Mouse (Mus musculus): ENCODE results near the gene Ifit2.

The Ifit2 gene

DNA sequence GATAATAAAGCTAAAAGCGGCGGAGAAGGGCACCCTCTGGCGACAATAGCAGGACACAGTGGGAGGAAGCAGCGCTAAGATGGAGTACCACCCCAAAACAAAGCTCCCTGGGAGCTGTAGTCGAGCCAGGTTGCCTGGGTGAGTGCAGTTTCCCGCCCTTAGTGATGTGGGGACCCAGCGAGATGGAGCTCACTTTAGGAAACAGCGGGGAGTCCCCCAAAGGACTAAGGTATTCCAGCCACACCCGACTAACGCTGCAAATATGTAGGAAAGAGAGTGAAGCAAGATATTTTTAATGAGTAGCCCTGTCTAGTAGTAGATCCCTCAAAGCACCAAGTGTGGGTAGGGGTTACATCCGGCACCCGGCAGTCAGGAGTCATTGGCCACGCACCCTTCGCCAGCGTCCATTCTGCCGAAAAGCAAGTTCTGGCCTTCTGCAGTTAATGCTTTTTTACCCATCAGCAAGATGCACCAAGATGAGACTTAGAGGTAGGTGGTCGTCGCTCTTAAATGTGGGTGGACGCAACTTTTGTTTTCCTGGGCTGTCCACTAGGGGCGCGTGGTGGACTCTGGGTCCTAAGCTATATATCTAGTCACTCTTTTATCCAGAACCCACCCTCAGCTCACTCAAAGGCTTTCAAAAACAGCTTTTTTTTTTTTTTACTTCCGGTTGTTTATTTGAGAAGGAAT is at the start of gene Ifit2:
TSS of gene Ifit2 (plus strand) at position 161 of the 690 bp plus-strand sequence.
- DNase-seq = peak; percentile 87

DNA sequence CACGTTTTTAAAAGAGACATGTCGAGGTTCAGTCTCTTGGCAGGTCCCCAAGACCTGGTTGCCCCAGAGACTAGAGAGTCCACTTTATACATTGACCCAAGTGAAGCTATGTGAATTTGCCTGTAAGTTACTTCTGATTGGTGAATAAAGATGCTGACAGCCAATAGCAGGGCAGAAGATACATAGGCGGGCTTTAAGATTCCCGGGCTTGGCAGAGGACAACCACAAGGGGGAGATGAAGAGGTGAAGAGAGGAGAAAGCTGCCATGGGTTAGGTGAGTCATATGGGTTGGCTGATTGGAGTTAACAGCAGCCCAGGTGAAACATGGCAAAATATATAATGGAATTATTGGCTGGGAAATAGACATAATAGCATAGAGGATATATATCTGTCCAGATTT is 49.7 kb upstream of the Ifit2 start:
- peak; percentile 62 for DNase-seq

DNA sequence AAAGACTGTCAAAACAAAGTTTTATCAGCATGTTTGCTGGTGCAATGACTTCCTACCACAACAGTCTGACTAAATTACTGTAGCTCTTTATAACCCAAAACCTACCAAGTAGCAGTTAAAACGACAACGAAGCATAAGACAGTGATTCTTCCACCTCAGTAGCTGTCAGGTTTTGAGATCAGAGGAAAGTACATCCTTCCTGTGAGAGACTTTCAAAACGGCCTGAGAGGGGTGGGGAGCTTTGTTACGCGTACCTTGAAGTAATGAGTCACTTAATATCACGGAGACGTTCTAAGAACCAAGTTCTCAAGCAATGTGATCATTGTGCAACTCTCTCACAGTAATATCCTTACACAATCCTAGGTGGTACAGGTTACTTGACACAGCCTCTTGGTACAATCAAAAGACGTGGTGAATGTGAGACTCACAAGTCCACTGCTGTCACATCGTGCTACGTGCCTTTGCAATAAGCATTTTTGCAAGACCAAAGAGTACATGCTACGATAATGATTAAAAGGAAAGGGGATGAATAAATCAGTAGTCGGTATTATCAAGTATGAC is 45.3 kb upstream of the Ifit2 start:
- DNase-seq = no peak

DNA sequence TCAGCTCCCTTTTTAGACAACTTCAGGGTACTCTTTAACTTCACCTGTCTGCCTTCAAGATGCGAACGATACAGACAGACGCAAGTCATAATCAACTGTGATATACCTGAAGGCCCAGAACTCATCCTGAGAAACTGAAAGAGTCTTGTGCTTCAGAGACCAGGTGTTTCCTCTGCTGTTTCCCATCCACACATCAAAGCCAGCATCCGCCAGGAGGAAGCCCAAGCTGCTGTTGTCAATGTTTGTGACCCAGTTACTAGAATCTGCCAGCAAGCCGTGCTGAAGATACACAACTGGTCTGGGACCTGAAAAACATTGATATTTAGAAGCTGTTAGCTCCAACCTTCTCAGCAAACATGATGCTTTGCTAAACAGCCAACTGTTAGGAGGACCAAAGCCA is 39.8 kb upstream of the Ifit2 start:
- no peak for DNase-seq

DNA sequence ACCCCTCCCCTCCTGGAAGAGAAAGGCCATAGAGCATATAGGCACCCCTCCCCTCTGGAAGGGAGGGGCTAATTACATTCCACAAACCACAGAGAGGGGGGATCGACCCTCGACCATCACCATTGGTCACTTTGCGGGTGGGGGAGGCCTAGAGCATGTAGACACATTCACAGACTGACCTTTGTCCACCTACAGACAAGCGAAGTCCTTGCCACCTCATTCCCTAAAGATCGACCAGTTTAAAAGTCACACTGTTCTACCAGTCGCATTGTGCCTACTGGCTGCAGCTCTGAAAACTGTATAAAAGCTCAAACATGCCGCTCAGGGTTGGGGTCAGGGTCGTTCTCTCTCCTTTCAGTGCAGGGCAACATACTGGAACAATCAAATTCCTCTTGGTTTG is 39.0 kb upstream of the Ifit2 start:
- peak; percentile 8 for DNase-seq

DNA sequence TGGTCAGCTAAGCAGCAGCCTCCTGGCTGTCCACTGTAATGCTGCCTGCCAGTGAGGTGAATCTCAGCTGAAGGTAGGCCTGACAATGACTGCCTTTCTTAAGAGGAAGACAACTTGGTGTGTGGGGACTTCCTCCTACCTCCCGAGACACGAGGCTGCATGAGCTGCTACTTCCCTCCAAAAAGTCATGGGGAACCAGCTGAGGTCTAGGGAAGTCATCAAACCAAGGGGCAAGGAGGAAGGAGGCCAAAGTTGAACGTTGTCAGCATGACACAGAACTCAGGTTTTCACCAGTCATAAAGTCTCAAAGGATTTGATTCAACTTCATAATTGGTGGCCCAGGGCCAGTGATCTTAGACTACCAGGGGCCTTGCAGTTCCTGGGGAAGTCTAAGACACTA is 34.8 kb upstream of the Ifit2 start:
- no peak for DNase-seq

DNA sequence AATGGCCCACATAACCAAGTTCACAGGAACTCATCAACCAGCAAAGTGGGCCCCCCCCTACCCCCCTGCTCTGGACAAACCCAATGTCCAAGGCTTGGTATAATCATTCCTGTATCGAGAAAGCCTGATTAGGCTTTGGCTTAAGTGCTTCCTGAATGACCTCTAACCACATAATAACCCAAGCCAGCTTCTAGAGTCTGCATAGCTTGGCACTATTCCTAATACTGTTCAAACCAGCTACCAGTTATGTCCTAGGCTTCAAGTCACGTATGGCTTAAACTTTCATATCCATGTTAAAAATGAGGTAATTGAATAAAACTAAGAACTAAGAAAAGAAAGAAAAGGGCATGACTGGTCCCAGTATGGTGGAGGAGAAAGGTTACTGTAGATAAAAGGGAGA is 34.1 kb upstream of the Ifit2 start:
- no peak for DNase-seq

DNA sequence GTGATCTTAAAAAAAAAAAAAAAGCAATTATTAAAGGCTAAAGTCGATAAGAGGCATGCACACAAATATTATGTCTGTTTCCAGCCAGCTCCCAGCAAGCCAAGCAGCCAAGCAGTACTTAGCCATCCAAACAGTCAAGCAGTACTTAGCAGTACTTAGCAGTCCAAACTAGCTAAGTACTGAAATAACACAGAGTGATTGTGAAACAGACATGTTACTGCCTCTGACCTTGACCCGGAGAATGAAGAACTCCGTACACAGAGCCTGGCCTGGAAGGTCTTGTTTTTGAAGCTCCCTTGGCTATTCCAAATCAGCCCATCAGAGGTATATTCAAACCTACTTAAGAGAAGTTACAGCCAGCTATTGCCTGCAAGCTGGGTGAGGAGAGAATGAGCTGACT is 33.3 kb upstream of the Ifit2 start:
- DNase-seq = no peak

DNA sequence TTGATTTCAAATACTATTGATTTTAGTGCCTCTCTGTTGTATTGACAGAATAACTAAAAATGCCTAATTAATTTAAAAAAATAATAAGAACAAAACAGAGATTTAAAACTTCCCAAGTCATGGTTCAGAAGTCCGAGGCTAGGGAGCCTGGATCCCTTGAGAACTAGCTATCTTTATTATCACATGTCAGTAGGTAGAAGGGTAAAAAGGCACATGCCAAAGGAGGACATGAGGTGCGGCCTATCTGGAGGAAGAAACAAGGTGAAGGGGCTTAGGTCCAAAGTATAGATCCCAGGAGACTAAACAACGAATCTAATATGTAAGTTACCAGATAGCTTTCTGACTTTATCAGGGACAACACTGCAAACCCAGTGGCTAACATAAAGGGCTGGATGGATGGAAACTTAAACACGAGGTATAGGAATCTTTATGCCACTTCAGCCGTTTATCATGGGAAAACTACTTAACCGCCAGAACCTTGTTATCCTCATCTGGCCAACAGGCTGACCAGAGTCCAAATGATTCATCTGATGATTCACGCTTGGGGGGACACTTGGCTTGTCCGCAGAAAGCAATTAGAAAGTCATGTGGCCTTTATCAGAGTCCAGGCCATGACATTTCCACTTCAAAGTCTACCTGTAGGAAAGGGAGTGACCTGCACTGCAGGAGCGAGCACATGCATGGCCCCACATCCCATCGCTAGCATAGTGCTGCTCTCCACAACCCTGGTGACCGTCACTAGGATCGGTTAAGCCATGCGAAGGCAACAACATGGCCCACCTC is 32.5 kb upstream of the Ifit2 start:
- DNase-seq = no peak

DNA sequence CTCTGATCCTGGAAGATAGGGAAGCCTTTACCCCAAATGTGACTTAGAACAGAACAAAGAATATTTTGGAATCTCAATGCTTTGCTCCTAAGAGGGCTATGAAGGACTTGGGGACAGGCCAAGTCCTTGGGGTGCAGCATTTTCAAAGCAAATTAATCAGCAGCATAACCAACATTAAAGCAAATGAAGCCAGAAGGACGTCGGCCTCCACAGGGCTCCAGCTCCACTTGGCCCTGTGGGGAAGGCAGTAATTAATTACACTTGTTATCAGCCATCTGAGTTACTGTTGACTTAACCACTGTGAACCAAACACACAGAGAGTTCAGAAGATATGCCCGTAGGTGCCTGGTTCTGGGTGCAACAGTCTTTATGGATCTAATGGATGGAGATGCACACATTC is 31.7 kb upstream of the Ifit2 start:
- no peak for DNase-seq

DNA sequence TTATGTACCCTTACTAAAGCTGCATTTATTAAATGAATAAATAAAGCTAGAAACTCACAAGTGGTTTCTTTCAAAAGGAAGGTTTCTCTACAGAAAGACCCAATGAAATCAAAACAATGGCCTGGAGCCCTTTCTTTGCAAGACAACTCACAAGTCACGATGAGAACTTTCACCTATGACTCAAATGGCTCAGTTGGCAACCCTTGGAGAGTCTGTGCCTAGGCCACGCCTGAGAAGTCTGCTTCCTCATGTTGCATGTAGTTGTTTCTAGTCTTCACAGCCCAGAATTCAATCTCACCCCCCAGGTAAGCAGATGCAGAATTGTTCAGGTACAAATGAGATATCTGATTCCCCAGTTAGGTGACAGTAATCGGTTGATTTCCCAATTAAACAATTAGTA is 30.8 kb upstream of the Ifit2 start:
- no peak for DNase-seq

DNA sequence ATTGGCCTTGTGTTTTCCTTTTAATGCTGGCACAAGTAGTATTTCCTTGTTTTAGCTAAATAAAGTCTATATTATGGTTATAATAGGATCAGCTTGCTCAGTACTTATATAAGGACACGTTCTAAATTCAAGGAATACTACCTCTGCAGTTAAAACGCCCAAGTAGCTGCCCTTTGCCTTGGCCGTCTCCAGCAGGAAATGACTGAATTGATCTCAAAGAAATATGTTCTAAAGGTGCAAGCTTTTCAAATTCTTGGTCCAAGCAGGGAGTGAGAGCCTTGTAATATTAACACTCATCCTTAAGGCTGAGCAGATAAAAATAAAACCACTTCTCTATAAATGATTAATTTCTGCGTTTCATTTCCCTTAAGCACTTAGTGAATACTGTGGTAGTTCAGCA is 30.4 kb upstream of the Ifit2 start:
- DNase-seq = no peak

DNA sequence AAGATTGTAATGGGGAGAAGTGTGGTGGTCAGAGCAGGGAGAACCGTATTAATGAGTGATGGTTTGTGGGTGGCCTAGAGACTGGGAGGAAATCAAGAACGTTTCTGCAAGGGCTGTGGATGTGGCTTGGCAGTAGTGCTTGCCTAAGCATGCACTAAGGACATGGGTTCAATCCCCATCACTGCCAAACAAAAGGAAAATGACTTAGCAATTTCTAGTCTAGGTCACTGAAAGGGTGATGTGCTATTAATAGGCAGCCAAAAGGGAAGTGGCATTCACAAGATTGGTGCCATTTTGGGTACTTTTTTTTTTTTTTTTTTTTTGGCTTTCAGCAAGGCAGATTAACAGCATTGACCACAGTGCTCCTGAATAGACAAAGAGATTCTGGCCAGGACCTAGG is 29.1 kb upstream of the Ifit2 start:
- DNase-seq = no peak

DNA sequence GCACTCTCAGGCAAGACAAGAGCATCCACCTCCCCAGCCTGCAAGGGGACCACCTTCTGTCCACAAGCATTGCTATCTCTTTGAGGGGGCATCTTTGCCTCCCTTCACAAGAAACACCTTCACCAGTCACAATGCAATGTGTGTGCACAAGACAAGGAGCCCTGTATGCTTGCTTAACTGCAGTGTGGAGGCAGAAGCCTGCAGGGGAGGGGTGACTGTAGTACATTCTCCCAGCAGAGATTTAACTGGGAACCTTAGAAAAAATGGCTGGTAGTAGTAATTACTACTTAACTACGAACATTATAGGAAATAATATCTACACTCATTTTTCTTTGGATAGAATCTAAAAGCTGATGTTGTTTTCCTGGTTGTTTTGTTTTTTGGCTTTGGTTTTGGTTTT is 28.5 kb upstream of the Ifit2 start:
- no peak for DNase-seq

DNA sequence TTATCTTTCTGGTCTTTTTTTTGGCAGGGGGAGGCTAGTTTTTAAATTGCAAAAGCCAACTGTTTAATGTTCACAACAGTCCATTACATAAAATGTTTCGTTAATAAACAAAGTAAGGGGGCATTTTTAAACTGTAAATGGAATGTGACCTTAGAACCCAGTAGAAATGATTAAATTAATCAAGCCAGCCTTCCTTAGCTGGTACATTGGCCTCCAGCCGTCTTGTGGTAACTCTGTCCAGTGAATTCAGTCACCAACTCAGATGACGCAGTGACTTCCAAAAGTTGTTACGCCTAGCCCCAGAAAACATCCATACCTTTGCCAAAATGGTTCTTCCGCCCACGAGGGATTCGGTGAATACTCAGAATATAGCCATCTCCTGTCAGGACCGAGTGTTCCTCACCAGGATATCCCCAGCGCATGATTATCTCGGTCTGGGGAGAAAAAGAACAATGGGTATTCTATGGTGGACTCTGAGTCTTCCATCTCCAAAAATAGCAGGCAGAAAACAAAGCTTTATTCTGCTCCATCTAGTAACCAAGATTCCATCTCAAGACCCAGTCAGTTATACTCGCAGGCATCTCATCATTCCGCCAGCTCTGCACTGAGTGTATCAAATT is 27.3 kb upstream of the Ifit2 start:
- DNase-seq = no peak

DNA sequence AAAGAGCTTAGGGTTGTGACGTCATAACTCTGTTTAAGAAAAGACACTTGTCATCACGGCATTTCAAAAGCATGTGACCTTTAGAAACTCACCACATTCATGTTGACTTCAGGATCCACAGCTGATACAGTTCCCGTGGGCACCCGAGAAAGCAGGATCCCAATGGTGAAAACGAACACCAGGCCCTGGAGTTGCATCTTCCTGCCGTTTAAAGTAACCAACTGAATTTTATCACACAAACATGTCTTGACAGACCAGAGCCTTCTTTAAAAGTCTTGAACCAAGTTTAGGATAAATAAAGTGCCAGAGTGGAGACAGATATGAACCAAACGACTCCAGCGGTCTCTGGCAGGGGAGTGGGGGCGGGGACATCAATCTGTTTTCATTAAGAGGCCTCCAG is 25.8 kb upstream of the Ifit2 start:
- DNase-seq = peak; percentile 15

DNA sequence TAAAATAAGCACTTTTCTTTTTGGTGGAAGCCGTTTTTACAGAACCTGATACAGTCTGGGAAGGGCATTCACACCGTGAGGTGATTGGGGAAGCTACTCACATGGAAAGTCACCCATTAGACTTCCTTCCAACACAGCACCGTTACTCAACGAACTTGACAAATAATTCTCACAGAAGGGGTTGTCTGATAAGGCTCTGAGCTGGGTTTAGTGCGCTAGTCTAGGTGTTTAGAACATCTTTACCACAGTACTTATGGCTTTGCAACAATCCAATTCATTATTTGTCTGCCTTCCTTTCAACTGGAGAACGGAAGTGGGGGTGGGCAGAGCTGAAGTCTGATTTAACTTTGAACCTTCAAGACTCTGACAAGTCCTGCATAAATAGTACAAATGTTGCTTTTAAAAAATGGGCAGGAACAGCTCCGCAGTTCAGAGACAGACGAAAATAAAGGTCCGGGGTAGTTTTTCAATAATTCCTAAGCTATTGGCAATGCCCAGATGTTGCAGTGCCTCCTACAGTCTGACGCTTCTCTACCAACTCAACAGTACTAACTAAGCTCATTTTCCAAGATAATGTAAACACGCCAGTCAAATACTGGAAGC is 24.1 kb upstream of the Ifit2 start:
- peak; percentile 35 for DNase-seq

DNA sequence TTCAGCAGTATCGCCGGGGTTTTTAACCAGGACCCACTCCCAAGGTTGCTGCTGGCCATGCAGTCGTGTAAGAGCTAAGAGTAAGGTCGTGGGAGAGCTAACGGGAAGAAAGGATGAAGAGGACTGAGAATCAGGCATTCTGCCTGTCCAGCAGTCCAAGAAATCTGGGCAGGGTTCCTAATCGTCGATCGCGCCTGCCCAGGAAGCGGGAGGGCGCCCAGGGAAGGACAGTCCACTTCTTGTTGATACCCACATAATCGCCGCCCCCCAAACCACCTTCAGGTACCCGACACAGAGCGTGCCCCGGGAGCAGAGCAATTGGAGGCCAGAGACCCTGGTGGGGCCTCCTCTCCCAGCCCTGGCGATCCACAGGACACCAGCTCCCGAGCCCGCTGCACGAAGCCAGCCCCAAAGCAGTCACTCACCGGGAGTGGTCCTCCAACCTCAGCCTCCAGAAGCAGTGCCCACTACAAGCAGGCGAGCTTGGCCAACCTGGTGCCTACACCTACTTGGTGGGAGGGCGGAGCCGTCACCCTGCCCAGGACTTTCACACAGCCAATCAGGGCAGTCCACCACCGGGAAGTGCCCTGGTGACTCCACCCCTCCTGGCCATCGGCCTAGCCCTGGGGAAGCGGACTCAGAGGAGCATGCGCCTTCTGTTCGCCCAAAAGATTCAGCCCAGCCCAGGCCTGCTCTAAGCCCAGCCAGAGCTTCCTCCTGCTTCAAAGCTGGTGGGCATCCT is 23.4 kb upstream of the Ifit2 start, which contains the start of gene Lipa:
TSS of gene Lipa (minus strand) at position 534 of the 742 bp plus-strand sequence.
- DNase-seq = peak; percentile 94

DNA sequence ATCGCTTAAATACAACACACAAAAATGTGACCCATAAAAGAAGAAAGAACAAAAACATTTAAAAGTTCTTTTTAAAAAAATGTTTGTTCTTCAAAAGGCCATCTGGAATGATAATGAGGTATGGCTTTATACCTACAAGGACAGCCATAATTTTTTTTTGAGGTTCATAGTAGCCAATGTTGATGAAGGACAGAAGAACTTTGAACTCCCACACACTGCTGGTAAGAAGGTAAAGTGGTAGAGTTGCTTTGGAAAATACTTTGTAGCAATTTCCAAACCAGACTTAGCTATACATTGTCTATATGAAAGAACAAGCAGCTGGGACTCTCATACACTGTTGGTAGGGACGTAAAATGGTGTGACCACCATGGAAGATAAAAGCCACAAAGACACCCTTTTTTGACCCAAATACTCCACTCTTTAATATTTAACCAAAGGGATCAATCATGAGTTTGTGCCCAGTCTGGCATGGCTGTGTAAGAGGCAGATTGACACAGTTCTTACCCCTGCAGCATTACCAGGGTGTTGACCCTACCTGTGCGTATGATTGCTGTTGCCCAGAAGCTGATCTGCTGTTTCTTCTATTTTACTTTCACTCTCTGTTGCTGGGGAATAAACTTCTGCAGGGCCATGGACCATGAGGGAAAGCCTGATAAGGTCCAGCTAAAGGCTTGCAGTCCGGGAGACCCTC is 18.3 kb upstream of the Ifit2 start:
- DNase-seq = no peak

DNA sequence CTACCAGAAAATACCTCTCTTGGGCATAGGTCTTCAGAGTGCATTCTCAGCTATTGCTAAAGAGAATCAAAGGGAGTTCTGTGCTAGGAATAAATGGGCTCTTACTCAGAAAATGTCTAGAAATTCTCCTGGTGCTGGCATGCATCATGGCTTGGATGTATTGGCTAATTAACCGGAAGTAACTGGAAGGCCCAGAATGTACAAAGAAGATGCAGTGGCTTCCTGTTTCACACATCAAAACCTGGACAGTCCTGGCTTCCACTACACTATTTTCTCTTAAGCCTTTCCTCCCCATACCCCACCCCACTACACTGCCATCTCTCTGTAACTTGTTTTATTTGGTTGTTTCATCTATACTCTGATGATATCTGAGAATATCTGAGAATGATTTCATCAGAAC is 11.1 kb upstream of the Ifit2 start:
- DNase-seq = no peak

DNA sequence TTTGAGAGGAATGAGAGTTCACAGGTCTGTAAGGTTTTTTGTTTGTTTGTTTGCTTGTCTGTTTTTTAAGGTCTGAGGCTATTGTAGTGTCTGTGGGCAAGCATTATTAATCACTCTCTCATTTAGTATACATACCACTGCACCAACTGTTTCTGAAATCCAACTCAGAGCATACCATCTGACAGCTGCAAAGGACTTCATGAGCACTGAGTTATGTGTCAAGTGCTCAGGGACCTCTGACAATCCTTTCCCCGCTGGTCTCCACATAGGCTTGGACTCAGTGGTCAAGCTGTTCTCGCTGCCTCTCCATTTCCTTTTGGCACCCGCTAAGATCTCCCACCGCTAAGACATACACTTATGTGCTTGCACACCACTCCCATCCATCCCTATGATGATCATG is 4.3 kb upstream of the Ifit2 start:
- no peak for DNase-seq

DNA sequence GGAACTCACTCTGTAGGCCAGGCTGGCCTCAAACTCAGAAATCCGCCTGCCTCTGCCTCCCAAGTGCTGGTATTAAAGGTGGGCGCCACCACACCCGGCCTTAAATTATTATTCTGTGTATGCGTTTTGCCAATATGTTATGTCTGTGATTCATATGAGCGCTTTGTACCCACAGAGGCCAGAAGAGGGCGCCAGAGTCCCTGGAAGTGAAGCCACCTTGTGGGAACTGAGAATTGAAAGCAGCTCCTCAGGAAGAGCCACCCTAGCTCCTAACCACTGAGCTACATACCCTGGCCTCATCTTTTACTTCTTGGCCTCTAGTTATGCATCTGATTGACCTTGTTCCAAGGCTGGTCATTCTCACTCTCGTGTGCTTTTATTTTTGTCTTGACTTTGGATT is 2.5 kb upstream of the Ifit2 start:
- peak; percentile 78 for DNase-seq
